Mouse (Mus musculus) forebrain, embryonic 13.5 days (tissue): Measurements from ENCODE around the gene Hnrnpdl. TPM values are rescaled to one million over a fixed set of nuclear protein-coding genes. Genes with fewer than 3 reads are reported as not detected.

ENCODE experiments used
- ATAC-seq: fragments of 200-750 bp; cut with Nextera tagmentation; 2 replicates; pipeline ENCODE4 v1.8.0; 2017
- H3K27ac ChIP-seq: fragments of 300-500 bp; sonication (generic); 2 replicates; pipeline ENCODE4 v1.5.1; 2015; ENCODE audit warnings: inconsistent platforms, mild to moderate bottlenecking, moderate library complexity
- H3K27me3 ChIP-seq: fragments of 300-500 bp; sonication (generic); 2 replicates; pipeline ENCODE4 v1.6.1; 2015; ENCODE audit warnings: mild to moderate bottlenecking, inconsistent platforms
- H3K36me3 ChIP-seq: fragments of 300-500 bp; sonication (generic); 2 replicates; pipeline ENCODE4 v1.6.1; 2015; ENCODE audit warnings: mild to moderate bottlenecking, inconsistent platforms; ENCODE audit not compliant: poor library complexity, severe bottlenecking
- H3K4me1 ChIP-seq: fragments of 300-500 bp; sonication (generic); 2 replicates; pipeline ENCODE4 v1.6.1; 2015; ENCODE audit warnings: inconsistent platforms
- H3K4me2 ChIP-seq: fragments of 300-500 bp; sonication (generic); 2 replicates; pipeline ENCODE4 v1.6.1; 2015; ENCODE audit warnings: inconsistent platforms, mild to moderate bottlenecking, moderate library complexity
- H3K4me3 ChIP-seq: fragments of 300-500 bp; sonication (generic); 2 replicates; pipeline ENCODE4 v1.5.1; 2015; ENCODE audit warnings: mild to moderate bottlenecking, inconsistent platforms
- H3K9ac ChIP-seq: fragments of 300-500 bp; sonication (generic); 2 replicates; pipeline ENCODE4 v1.6.1; 2015; ENCODE audit warnings: mild to moderate bottlenecking, inconsistent platforms
- H3K9me3 ChIP-seq: fragments of 300-500 bp; sonication (generic); replicated peaks from 2 replicates; pipeline ENCODE4 v1.6.1; 2016; ENCODE audit warnings: inconsistent platforms
- WGBS: fragments of 180-500 bp; shearing (Covaris S2); methylation state at CpG from one replicate; pipeline ENCODE4 v1.1.7; 2015; 5-methylcytosine and 5-hydroxymethylcytosine counted together
- polyA plus RNA-seq: library from polyadenylated mRNA; unstranded; fragments of >200 nt; fragmentation: Nextera tagmentation; extraction: Ambion mirVana; gene quantifications from 2 replicates; pipeline ENCODE4 v1.2.1, GENCODE M21; 2015

Gene Hnrnpdl
- polyA plus RNA-seq, 1 experiment from 2014 or later = 260 TPM

DNA sequence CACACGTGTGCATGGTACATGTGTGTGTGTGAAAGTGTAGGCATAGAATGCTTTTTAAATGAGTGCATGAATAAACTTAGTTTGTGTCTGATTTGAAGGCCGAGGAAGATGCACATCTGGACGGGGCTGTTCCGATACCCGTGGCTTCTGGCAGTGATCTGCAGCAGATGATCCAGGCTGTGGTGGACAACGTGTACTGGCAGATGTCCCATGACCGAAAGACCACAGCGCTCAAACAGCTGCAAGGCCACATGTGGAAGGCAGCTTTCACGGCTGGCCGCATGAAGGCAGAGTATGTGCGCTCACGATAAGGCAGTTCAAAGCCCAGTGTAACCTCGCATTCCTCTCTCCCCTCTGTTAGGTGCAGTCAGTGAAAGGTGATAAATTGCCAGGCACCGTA, 21.4 kb upstream of the Hnrnpdl start:
- Histone ChIP-seq H3K36me3 (peaks cover 59% of the 10 kb centered on the region), H3K9ac (no peak overlapping the region), H3K4me3 (no peak overlapping the region), H3K4me2 (no peak overlapping the region), H3K9me3 (no peaks in the 10 kb centered on the region), H3K27ac (no peak overlapping the region), H3K27me3 (no peaks in the 10 kb centered on the region), H3K4me1 (peaks cover 22% of the 10 kb centered on the region)
- 95% methylated on average over 14 of the region's 14 CpGs for WGBS
- ATAC-seq = no peak

DNA sequence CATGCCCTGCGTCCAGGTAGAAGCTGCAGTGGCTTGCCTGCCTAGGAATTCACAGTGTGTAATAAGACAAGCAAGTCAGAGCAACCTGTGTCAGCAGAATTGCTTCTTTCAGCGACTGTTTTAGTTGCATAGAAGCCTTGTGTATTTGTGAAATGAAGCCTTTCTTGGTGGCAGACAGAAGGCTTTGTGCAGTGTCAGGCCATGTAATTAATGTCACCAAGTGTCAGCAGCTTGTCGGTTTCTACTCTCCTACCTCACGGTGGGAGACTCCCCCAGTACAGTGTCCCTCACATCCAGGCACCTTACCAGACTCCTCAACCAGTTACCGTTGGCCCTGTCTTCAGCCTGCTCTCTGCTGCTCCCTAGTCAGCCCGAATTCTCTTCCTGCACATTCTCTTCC, 19.9 kb upstream of the Hnrnpdl start:
- H3K4me3 ChIP-seq = no peak overlapping the region
- no peaks in the 10 kb centered on the region for H3K27me3 ChIP-seq
- 0 out of 2 replicates have a peak overlapping the region, but pooled peaks have one; percentile 13 for H3K9ac ChIP-seq
- no peak for ATAC-seq
- H3K4me2 ChIP-seq = no peak overlapping the region
- H3K36me3 ChIP-seq = peaks cover 45% of the 10 kb centered on the region
- H3K4me1 ChIP-seq = peaks cover 36% of the 10 kb centered on the region
- WGBS = 39% methylated on average over 6 of the region's 6 CpGs
- peak overlapping the region; percentile 58 for H3K27ac ChIP-seq
- no peaks in the 10 kb centered on the region for H3K9me3 ChIP-seq

DNA sequence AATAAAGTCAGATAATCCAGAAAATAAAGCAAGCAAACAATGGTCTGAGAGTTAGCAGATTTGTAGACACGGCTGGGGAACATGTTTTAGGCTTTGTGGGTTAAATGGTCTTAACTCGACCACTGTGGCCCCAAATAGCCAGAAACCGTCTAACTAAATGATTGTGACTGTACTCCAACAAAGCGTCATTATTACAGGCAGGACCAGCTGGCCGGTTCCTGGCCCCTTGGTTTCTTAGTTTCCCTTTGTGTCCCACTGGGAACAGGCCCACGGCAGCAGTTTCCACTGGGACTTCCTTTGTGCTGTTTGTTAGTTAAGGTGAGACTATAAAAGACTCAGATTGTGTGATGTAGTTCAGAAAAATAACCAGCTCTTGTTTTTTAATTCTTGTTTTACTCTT, 19.3 kb upstream of the Hnrnpdl start:
- H3K9me3 ChIP-seq = no peaks in the 10 kb centered on the region
- H3K4me1 ChIP-seq = peaks cover 40% of the 10 kb centered on the region
- H3K27me3 ChIP-seq = no peaks in the 10 kb centered on the region
- H3K36me3 ChIP-seq = peaks cover 39% of the 10 kb centered on the region
- peak overlapping the region; percentile 58; the same call in 1 of the 2 replicates for H3K27ac ChIP-seq
- no peak overlapping the region for H3K4me3 ChIP-seq
- ATAC-seq = no peak
- 25% methylated on average over 6 of the region's 6 CpGs for WGBS
- H3K4me2 ChIP-seq = no peak overlapping the region
- H3K9ac ChIP-seq = no peak overlapping the region

DNA sequence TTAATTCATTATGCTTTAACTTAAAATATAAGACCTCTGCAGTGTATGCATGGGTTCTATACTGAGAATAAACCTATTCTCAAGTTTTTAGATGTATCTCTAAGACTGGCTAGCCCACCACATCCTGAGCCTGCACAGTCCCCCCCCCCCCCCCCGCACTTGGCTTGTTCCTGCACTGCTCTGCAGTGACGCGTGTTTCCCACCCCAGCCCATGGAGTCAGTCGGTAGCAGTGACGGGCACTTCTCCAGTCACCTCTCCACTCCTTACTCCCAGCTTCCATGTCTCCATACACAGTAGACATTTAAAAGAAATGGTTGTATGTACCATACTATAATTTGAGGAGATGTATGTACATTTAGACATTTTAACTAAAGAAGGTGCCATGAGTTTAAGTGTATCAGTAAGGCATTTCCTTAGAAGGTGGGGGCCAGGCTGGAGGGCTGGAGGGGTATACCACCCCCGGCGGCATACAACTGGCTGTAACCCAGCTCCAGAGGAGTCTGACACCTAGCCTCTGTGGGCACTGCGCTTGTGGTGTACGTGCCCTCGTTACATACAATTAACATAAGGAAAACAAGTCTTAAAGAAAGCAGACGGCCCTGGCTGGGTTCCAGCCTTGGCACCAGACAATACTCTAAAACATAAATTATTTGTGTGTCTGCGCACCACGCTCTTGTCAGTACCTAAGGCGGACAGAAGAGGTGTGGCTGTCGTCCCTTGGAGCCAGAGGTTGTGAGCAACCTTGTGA, 18.2 kb upstream of the Hnrnpdl start:
- Histone ChIP-seq H3K27me3 (no peaks in the 10 kb centered on the region), H3K9ac (no peak overlapping the region), H3K9me3 (no peaks in the 10 kb centered on the region), H3K4me1 (peaks cover 40% of the 10 kb centered on the region), H3K27ac (peak overlapping the region; percentile 60), H3K36me3 (peaks cover 32% of the 10 kb centered on the region), H3K4me2 (peak overlapping the region; percentile 1; the same call in 1 of the 2 replicates), H3K4me3 (no peak overlapping the region)
- WGBS = 48% methylated on average over 14 of the region's 15 CpGs
- ATAC-seq = peak; percentile 79

DNA sequence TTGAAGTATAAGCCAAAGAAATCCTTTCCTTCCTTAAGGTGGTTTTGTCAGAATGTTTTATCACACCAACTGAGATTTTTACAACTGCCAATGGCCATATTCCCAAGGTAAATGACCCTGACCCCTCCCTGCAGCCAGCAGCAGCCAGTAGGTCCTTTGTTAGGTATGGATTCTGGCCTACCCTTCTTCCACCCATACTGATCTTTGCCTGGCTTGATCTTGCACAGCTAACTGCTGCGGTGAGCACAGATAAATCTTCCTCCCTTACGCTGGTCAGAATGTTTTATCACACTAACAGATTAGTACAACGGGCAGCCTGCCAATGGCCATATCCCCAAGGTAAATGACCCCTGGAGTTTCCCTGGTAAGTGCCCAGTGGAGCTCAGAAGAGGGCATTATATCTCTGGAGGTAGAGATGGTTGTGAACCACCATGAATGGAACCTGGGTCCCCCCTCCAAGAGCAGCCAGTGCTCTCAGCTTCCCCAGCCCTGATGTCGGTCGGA, 16.5 kb upstream of the Hnrnpdl start:
- H3K27me3 ChIP-seq = no peaks in the 10 kb centered on the region
- H3K9ac ChIP-seq = no peak overlapping the region
- no peak overlapping the region for H3K27ac ChIP-seq
- ATAC-seq = no peak
- no peaks in the 10 kb centered on the region for H3K9me3 ChIP-seq
- H3K4me3 ChIP-seq = no peak overlapping the region
- H3K36me3 ChIP-seq = peaks cover 21% of the 10 kb centered on the region
- H3K4me1 ChIP-seq = peaks cover 40% of the 10 kb centered on the region
- H3K4me2 ChIP-seq = no peak overlapping the region
- WGBS = 87% methylated on average over 5 of the region's 5 CpGs

DNA sequence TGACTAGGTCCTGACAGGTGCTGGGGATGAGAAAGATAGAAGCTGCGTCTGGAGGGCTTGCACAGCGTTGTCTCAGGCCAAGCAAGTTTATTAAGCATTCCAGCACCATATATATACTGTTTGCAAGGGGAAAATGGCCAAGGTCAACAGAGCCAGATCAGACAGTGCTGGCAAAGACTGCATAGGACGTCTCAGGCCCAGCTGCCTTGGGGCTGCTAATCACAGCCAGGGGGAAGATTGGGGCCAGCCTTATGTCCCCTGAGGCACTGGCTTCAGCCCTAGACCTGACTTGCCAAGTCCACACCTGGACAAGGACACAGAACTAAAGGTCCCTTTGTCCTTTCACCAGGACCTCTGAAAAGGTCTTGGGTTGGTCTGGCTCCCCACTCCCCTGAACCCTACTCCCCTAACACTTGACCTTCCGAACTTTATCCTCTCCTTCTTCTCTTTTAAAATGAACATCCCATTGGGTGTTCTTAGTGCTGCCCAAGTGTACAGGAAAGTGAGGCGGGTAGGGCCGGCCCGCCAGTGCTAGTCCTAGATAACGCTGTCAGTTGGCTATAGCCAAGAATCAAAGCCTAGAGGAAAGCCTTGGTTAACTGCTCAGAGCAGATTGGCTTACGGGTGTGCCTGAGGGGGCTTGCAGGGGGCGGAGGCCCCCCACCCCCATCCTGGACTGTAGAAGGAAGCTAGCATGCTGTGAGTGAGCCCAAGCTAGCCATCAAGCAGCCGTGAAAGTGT, 15.5 kb upstream of the Hnrnpdl start:
- 85% methylated on average over 11 of the region's 11 CpGs for WGBS
- H3K4me2 ChIP-seq = no peak overlapping the region
- H3K4me3 ChIP-seq = no peak overlapping the region

DNA sequence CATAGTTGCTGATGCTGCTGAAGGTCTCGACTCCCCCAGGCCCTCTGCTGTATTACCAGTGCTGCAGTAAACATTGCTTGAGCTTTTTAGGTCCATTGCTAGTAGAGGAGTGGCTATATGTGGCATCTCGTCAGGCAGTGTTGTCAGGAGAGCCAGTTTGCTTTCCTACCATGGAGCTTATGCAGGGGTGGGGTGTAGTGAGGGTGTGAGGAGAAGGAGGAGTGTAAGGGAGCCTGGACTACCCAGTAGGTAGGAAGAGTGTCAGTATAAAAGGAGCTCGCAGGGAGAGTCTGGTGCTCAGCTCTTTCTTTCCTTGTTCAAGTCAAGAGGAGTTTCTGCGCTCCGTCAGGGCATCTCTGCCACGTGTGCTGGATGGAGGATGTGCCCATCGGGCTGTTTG, 13.3 kb upstream of the Hnrnpdl start:
- H3K4me2 ChIP-seq = no peak overlapping the region
- H3K4me3 ChIP-seq = no peak overlapping the region
- peaks cover 5% of the 10 kb centered on the region for H3K36me3 ChIP-seq
- H3K27me3 ChIP-seq = no peaks in the 10 kb centered on the region
- H3K9me3 ChIP-seq = no peaks in the 10 kb centered on the region
- no peak overlapping the region for H3K27ac ChIP-seq
- WGBS = 92% methylated on average over 7 of the region's 7 CpGs
- no peak overlapping the region for H3K9ac ChIP-seq
- no peak for ATAC-seq
- H3K4me1 ChIP-seq = peaks cover 36% of the 10 kb centered on the region

More for the DNA sequence above, 15.5 kb upstream of the Hnrnpdl start:
- no peaks in the 10 kb centered on the region for H3K27me3 ChIP-seq
- H3K4me1 ChIP-seq = peaks cover 40% of the 10 kb centered on the region
- peaks cover 12% of the 10 kb centered on the region for H3K36me3 ChIP-seq
- H3K9me3 ChIP-seq = no peaks in the 10 kb centered on the region
- H3K27ac ChIP-seq = no peak overlapping the region
- no peak overlapping the region for H3K9ac ChIP-seq
- ATAC-seq = no peak

DNA sequence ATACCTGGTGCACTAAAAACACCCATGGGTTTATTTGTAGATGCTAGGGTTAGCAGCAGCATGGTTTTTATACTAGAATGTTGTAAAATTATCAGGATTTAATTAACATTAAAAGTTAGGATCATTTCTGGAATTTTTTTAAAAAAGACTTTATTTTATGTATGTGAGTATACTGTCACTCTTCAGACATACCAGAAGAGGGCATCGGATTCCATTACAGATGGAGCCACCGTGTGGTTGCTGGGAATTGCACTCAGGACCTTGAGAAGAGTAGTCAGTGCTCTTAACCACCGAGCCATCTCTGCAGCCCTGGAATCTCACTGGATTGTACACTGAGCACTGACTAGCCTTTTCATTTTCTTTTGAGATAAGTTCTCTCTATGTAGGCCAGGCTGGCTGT, 10.4 kb upstream of the Hnrnpdl start:
- Histone ChIP-seq H3K4me1 (peaks cover 49% of the 10 kb centered on the region), H3K27ac (no peak overlapping the region), H3K9me3 (no peaks in the 10 kb centered on the region), H3K36me3 (peaks cover 5% of the 10 kb centered on the region), H3K9ac (no peak overlapping the region), H3K4me2 (no peak overlapping the region), H3K4me3 (no peak overlapping the region), H3K27me3 (no peaks in the 10 kb centered on the region)
- WGBS = 88% methylated on average over 3 of the region's 3 CpGs
- no peak for ATAC-seq

DNA sequence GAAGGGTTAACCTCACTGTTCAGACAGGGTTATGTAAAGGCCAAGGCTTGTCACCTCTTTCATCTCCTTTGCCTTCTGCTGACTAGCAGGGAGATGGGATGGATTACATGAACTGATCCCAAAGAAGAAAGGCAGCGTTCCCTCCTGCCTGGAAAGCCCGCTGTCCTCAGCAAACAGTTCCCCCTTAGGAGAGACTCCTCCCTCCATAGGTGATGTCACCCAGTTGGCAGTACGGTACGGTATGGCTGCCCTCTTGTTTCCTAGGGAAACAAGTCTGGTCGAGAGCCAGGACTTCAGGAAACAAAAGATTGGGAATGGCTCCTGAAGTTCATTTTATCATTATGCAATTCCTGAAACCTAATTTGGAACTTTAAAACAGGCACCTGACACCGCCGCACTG, 8.4 kb upstream of the Hnrnpdl start:
- Histone ChIP-seq H3K27me3 (no peaks in the 10 kb centered on the region), H3K27ac (peak overlapping the region; percentile 57), H3K4me2 (peak overlapping the region; percentile 12; the same call in 1 of the 2 replicates), H3K4me3 (no peak overlapping the region), H3K4me1 (peaks cover 57% of the 10 kb centered on the region), H3K9ac (0 out of 2 replicates have a peak overlapping the region, but pooled peaks have one; percentile 45), H3K36me3 (peaks cover 8% of the 10 kb centered on the region), H3K9me3 (no peaks in the 10 kb centered on the region)
- ATAC-seq = peak; percentile 73; the same call in 1 of the 2 replicates
- 26% methylated on average over 7 of the region's 7 CpGs for WGBS

DNA sequence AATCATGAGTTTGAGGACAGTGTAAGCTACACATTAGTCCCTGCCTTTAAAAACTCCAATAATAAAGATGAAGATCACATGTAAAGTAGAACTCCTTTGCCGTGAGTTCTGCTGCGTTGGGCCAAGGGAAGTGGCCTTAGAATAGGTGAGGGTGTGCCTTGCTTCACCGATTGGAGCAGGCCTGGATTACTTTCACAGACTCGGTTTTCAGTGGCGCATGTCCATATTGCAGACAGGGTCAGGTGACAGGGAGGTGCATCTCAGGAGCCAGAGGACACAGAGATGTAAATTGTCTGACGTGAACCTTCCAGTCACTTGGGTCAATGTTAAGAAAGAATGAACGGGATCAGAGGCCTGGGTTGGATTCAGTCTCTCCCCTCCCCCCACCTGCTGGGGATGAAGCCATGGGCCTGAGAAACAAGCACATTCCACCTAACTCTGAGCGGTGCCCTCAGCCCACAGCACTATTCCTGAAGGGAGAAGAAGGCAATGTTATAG, 7.7 kb upstream of the Hnrnpdl start:
- no peak for ATAC-seq
- WGBS = 51% methylated on average over 8 of the region's 8 CpGs
- no peak overlapping the region for H3K4me3 ChIP-seq

DNA sequence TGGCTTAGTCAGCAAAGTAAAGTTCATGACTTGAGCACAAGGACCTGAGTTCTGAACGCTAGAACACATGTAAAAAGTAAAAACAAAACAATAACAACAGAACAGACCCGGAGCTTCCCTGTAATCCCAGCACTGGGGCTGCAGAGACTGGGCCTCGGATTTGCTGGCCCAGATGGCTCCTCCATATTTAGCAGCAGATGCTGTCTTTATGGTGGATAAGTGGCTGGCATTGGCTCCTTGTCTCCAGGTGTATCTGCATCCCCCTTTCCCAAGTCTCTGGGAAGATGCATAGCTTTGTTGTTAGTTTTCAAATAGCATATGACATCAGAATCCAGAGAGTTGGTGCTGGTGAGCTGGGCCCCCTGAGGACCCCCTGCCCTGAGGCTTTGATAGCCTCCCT, 6.6 kb upstream of the Hnrnpdl start:
- ATAC-seq = no peak
- H3K4me3 ChIP-seq = no peak overlapping the region
- no peaks in the 10 kb centered on the region for H3K9me3 ChIP-seq
- H3K36me3 ChIP-seq = peaks cover 9% of the 10 kb centered on the region; the same call in 1 of the 2 replicates
- H3K9ac ChIP-seq = no peak overlapping the region
- no peak overlapping the region for H3K27ac ChIP-seq
- H3K4me1 ChIP-seq = peaks cover 65% of the 10 kb centered on the region
- H3K4me2 ChIP-seq = no peak overlapping the region
- WGBS = 75% methylated on average over 3 of the region's 3 CpGs
- H3K27me3 ChIP-seq = no peaks in the 10 kb centered on the region

More for the DNA sequence above, 7.7 kb upstream of the Hnrnpdl start:
- H3K9ac ChIP-seq = peak overlapping the region; percentile 45; the same call in 1 of the 2 replicates
- peaks cover 57% of the 10 kb centered on the region for H3K4me1 ChIP-seq
- H3K4me2 ChIP-seq = peak overlapping the region; percentile 12; the same call in 1 of the 2 replicates
- H3K9me3 ChIP-seq = no peaks in the 10 kb centered on the region
- H3K27me3 ChIP-seq = no peaks in the 10 kb centered on the region
- H3K27ac ChIP-seq = peak overlapping the region; percentile 57
- peaks cover 13% of the 10 kb centered on the region for H3K36me3 ChIP-seq

DNA sequence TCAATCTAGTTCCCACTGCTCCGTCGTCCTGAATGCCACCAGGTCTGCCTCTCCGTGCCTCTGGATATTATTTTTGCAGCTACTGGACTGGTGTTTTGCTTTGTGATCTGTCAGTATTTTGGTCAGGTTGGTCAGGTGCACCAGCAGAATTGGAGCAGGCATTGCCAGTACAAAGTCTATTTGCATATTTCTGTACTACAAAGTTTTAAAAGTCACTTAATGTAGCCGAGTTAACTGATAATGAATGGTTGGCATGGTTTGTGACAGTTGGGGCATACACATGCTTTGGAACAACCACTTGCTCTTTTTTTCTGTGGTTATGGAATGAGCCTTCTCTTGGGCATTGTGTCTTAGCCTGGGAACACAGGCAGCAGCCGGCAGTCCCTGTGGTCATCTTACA, 5.2 kb upstream of the Hnrnpdl start:
- peaks cover 73% of the 10 kb centered on the region for H3K4me1 ChIP-seq
- 71% methylated on average over 5 of the region's 5 CpGs for WGBS

More for the DNA sequence above, 5.2 kb upstream of the Hnrnpdl start:
- Histone ChIP-seq H3K9me3 (no peaks in the 10 kb centered on the region), H3K36me3 (peaks cover 9% of the 10 kb centered on the region; the same call in 1 of the 2 replicates), H3K27ac (no peak overlapping the region), H3K9ac (no peak overlapping the region), H3K4me3 (no peak overlapping the region), H3K27me3 (no peaks in the 10 kb centered on the region), H3K4me2 (no peak overlapping the region)
- ATAC-seq = no peak
